Mouse (Mus musculus) small intestine, adult 2 months (tissue): Measurements from ENCODE around the gene Hmga1.

Experiments
- CTCF ChIP-seq: fragments of 200-500 bp; IDR thresholded peaks from 2 replicates; pipeline ENCODE4 v1.5.1; 2012; ENCODE audit warnings: low read depth, mild to moderate bottlenecking, control low read depth, inconsistent platforms, low read length, moderate library complexity, mixed read lengths; ENCODE audit not compliant: insufficient replicate concordance, insufficient read length; ENCODE audit errors: extremely low read depth
- POLR2A ChIP-seq: fragments of 200-500 bp; IDR thresholded peaks from 2 replicates; pipeline ENCODE4 v1.6.1; 2012; ENCODE audit warnings: low read depth, mild to moderate bottlenecking, control low read depth, inconsistent platforms, low read length, moderate library complexity

- TF ChIP-seq CTCF (no peak), POLR2A (no peak)
Observed at GRCm38 (mm10) chr17:27518296-27518695, 38.0 kb upstream of the Hmga1 start.
